Comparison of ENCODE assay signal across 12 mouse cellular contexts in the genomic region with DNA sequence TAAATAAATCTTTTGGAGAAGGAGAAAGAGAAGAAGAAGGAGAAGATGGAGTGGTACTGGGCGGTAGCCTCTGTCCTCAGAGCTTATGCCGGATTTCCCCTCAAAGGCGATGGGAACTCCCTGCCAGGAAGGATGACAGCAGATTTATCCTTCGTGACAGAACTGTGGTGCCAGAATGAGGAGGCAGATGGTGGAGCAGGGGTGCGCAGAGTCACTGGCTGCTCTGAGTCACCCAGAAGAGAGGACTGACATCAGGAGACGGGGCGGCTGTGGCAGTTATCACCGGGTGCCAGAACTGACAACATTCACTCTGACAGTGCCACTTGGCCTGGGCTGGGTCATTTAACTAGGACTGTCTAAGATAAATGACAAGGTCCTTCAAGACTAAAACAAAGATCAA. TPM values are rescaled to one million over a fixed set of nuclear protein-coding genes. Genes with fewer than 3 reads are reported as not detected.
DNase-seq lines count a peak whose midpoint lies in the region; ATAC-seq and TF ChIP-seq lines count a peak whose summit lies in the region.
"Had no signal": no experiment of that assay in that cellular context is flagged by ENCODE, and none has a peak within 500 bp of the region (broad histone marks: within the 10 kb centered on the region; RNA-seq: fewer than 3 reads in every experiment).

No protein-coding gene starts in this region.

- ATAC-seq in forebrain, embryonic 15.5 days (replicated peaks) = no peak
- ATAC-seq in forebrain, embryonic 11.5 days (replicated peaks; ENCODE audit: low FRiP score) = no peak
- ATAC-seq in kidney, embryonic 16.5 days (ENCODE audit: low FRiP score, low TSS enrichment) = no peak
- ATAC-seq in intestine, embryonic 16.5 days = no peak

- H3K9ac ChIP-seq in forebrain, embryonic 15.5 days (replicated peaks) = no peak overlapping the region
- no peak overlapping the region for H3K9ac ChIP-seq in forebrain, embryonic 11.5 days (ENCODE audit: low read length)
- no peak overlapping the region for H3K9ac ChIP-seq in kidney, embryonic 16.5 days (replicated peaks; ENCODE audit: low read length)
- H3K9ac ChIP-seq in intestine, embryonic 16.5 days (ENCODE audit: low read depth, low read length) = no peak overlapping the region

- no peaks in the 10 kb centered on the region for H3K9me3 ChIP-seq in forebrain, embryonic 15.5 days
- no peaks in the 10 kb centered on the region for H3K9me3 ChIP-seq in forebrain, embryonic 11.5 days (ENCODE audit: control insufficient read depth, low read length)
- H3K9me3 ChIP-seq in kidney, embryonic 16.5 days (ENCODE audit: low read length) = no peaks in the 10 kb centered on the region
- H3K9me3 ChIP-seq in intestine, embryonic 16.5 days (ENCODE audit: control insufficient read depth, low read length) = no peaks in the 10 kb centered on the region
- H3K9me3 ChIP-seq: hindbrain, embryonic 10.5 days had no signal

- H3K4me3 ChIP-seq in forebrain, embryonic 15.5 days = no peak overlapping the region
- no peak overlapping the region for H3K4me3 ChIP-seq in forebrain, embryonic 11.5 days (ENCODE audit: low read depth, low read length)
- H3K4me3 ChIP-seq in myocyte = no peak overlapping the region
- H3K4me3 ChIP-seq in kidney, embryonic 16.5 days (ENCODE audit: low read length) = no peak overlapping the region
- no peak overlapping the region for H3K4me3 ChIP-seq in intestine, embryonic 16.5 days (ENCODE audit: low read length)
- H3K4me3 ChIP-seq: hindbrain, embryonic 10.5 days had no signal

- no peak overlapping the region for H3ac ChIP-seq in myocyte (ENCODE audit: control insufficient read depth, insufficient read length)

- H3K27ac ChIP-seq in forebrain, embryonic 15.5 days (replicated peaks) = peak overlapping the region; percentile 75
- H3K27ac ChIP-seq in forebrain, embryonic 11.5 days (ENCODE audit: low read depth, low read length) = no peak overlapping the region
- no peak overlapping the region for H3K27ac ChIP-seq in kidney, embryonic 16.5 days (ENCODE audit: low read length)
- H3K27ac ChIP-seq in intestine, embryonic 16.5 days (ENCODE audit: low read length) = no peak overlapping the region
- H3K27ac ChIP-seq: hindbrain, embryonic 10.5 days; stomach, postnatal 0 days had no signal

- H3K4me2 ChIP-seq in forebrain, embryonic 15.5 days (replicated peaks) = no peak overlapping the region
- no peak overlapping the region for H3K4me2 ChIP-seq in forebrain, embryonic 11.5 days (ENCODE audit: low read depth, low read length, severe bottlenecking)
- peak overlapping the region; percentile 44 for H3K4me2 ChIP-seq in myocyte (ENCODE audit: low read depth)
- H3K4me2 ChIP-seq in kidney, embryonic 16.5 days (replicated peaks; ENCODE audit: low read depth, low read length) = no peak overlapping the region
- no peak overlapping the region for H3K4me2 ChIP-seq in intestine, embryonic 16.5 days (ENCODE audit: low read depth, low read length)

- no peaks in the 10 kb centered on the region for H3K27me3 ChIP-seq in forebrain, embryonic 15.5 days
- H3K27me3 ChIP-seq in forebrain, embryonic 11.5 days (ENCODE audit: control insufficient read depth, insufficient read depth, low read length) = no peaks in the 10 kb centered on the region
- no peaks in the 10 kb centered on the region for H3K27me3 ChIP-seq in myocyte (ENCODE audit: control insufficient read depth, insufficient read depth, insufficient read length)
- peaks cover 19% of the 10 kb centered on the region; the same call in 1 of the 2 replicates for H3K27me3 ChIP-seq in kidney, embryonic 16.5 days (ENCODE audit: insufficient read depth, low read length)
- H3K27me3 ChIP-seq in intestine, embryonic 16.5 days (replicated peaks; ENCODE audit: control insufficient read depth, insufficient read depth, low read length) = peaks cover 12% of the 10 kb centered on the region

- no peak for TF ChIP-seq POLR2A in myocyte (IDR thresholded peaks at IDR 0.05; ENCODE audit: insufficient read length, low read depth)

- peaks cover 41% of the 10 kb centered on the region for H3K4me1 ChIP-seq in forebrain, embryonic 15.5 days
- peaks cover 4% of the 10 kb centered on the region; the same call in 1 of the 2 replicates for H3K4me1 ChIP-seq in forebrain, embryonic 11.5 days (replicated peaks; ENCODE audit: control insufficient read depth, insufficient read depth, low read length)
- H3K4me1 ChIP-seq in kidney, embryonic 16.5 days (ENCODE audit: insufficient read depth, low read length) = peaks cover 22% of the 10 kb centered on the region; the same call in 1 of the 2 replicates
- peaks cover 14% of the 10 kb centered on the region for H3K4me1 ChIP-seq in intestine, embryonic 16.5 days (ENCODE audit: control insufficient read depth, insufficient read depth, low read length)

- no peak for DNase-seq in forebrain, embryonic 11.5 days (ENCODE audit: low spot score)
- peak; percentile 87 for DNase-seq in cerebellum, adult 9-10 months
- peak; percentile 65 to 77 for DNase-seq in layer of hippocampus, postnatal 14 days (ENCODE audit: low spot score in 2 of 2)
- DNase-seq in lung, postnatal 36 days = no peak
- DNase-seq: lung, adult 2 months had no signal

- 68% methylated on average over 8 of the region's 8 CpGs for WGBS in forebrain, embryonic 15.5 days
- WGBS in forebrain, embryonic 11.5 days = 92% methylated on average over 8 of the region's 8 CpGs
- 78% methylated on average over 8 of the region's 8 CpGs for WGBS in kidney, embryonic 16.5 days
- WGBS in intestine, embryonic 16.5 days = 79% methylated on average over 8 of the region's 8 CpGs

- H3K79me2 ChIP-seq in myocyte (ENCODE audit: control insufficient read depth, insufficient read depth) = peaks cover 4% of the 10 kb centered on the region

- H3K36me3 ChIP-seq in forebrain, embryonic 15.5 days = no peaks in the 10 kb centered on the region
- H3K36me3 ChIP-seq in forebrain, embryonic 11.5 days (ENCODE audit: control insufficient read depth, insufficient read depth, low read length) = no peaks in the 10 kb centered on the region
- no peaks in the 10 kb centered on the region for H3K36me3 ChIP-seq in myocyte (ENCODE audit: control insufficient read depth, insufficient read depth)
- H3K36me3 ChIP-seq in kidney, embryonic 16.5 days (ENCODE audit: insufficient read depth, low read length) = no peaks in the 10 kb centered on the region
- H3K36me3 ChIP-seq in intestine, embryonic 16.5 days (ENCODE audit: control insufficient read depth, insufficient read depth, low read length) = no peaks in the 10 kb centered on the region

TF ChIP-seq in myocyte, 11 proteins besides CTCF, POLR2A, EP300 and RAD21:
- TF ChIP-seq SRF (IDR thresholded peaks at IDR 0.05; ENCODE audit: control insufficient read depth, insufficient read length, low read depth) (no peak), CEBPB (IDR thresholded peaks at IDR 0.05; ENCODE audit: insufficient read depth, poor library complexity, severe bottlenecking) (no peak), MYOD1 (IDR thresholded peaks at IDR 0.05; ENCODE audit: control insufficient read depth in 1 of 3, insufficient read length in 2 of 3, low read depth in 2 of 3) (peak in 2 of 3 experiments; percentile 4 to 72), TCF12 (IDR thresholded peaks at IDR 0.05; ENCODE audit: insufficient read depth, poor library complexity, severe bottlenecking) (peak; percentile 12), POLR2AphosphoS2 (IDR thresholded peaks at IDR 0.05; ENCODE audit: insufficient read length, low read depth) (peak; percentile 29), MYOG (IDR thresholded peaks at IDR 0.05; ENCODE audit: control insufficient read depth in 1 of 3, insufficient read depth in 1 of 3, insufficient read length in 2 of 3, low read depth in 2 of 3) (peak in 1 of 3 experiments; percentile 62), MAX (IDR thresholded peaks at IDR 0.05; ENCODE audit: low read depth) (no peak)

RNA-seq across cellular contexts. Expression of gene Serinc2, which starts 8.9 kb away (rescaled TPM):
- polyA plus RNA-seq in forebrain, embryonic 15.5 days (2015; fragmentation: Nextera tagmentation; extraction: Ambion mirVana) = 87.4 and 97.3 TPM in 2 replicates
- polyA plus RNA-seq in forebrain, embryonic 11.5 days (2014; fragmentation: Nextera tagmentation; extraction: Ambion mirVana) = 83.4 and 86.8 TPM in 2 replicates
- 1 to 10 TPM; 7.9 to 9.6 TPM for total RNA-seq in layer of hippocampus, postnatal 14 days (2021)
- polyA plus RNA-seq in myocyte (2012; fragmentation: generic; extraction: Trizol) = 120 TPM
- polyA plus RNA-seq in kidney, embryonic 16.5 days (2015; fragmentation: Nextera tagmentation; extraction: Ambion mirVana) = 58.6 and 65.0 TPM in 2 replicates
- 20.6 and 22.8 TPM in 2 replicates for polyA plus RNA-seq in intestine, embryonic 16.5 days (2015; fragmentation: Nextera tagmentation; extraction: Ambion mirVana)

RNA-seq across cellular contexts. Expression of gene Fabp3, which starts 38.3 kb away (rescaled TPM):
- polyA plus RNA-seq in forebrain, embryonic 15.5 days (2015; fragmentation: Nextera tagmentation; extraction: Ambion mirVana) = 95.6 and 102 TPM in 2 replicates
- 10.7 and 10.9 TPM in 2 replicates for polyA plus RNA-seq in forebrain, embryonic 11.5 days (2014; fragmentation: Nextera tagmentation; extraction: Ambion mirVana)
- total RNA-seq in layer of hippocampus, postnatal 14 days (2021) = 100 to 1,000 TPM; 137 to 138 TPM
- polyA plus RNA-seq in myocyte (2012; fragmentation: generic; extraction: Trizol) = 71.9 TPM
- 136 and 161 TPM in 2 replicates for polyA plus RNA-seq in kidney, embryonic 16.5 days (2015; fragmentation: Nextera tagmentation; extraction: Ambion mirVana)
- 4.0 and 4.5 TPM in 2 replicates for polyA plus RNA-seq in intestine, embryonic 16.5 days (2015; fragmentation: Nextera tagmentation; extraction: Ambion mirVana)

RNA-seq across cellular contexts. Expression of gene Gm10570, which starts 38.4 kb away (rescaled TPM):
- 0.55 and 1.1 TPM in 2 replicates for polyA plus RNA-seq in forebrain, embryonic 15.5 days (2015; fragmentation: Nextera tagmentation; extraction: Ambion mirVana)
- not detected in 2 replicates for polyA plus RNA-seq in forebrain, embryonic 11.5 days (2014; fragmentation: Nextera tagmentation; extraction: Ambion mirVana)
- 1 to 10 TPM; 1.5 to 2.6 TPM for total RNA-seq in layer of hippocampus, postnatal 14 days (2021)
- polyA plus RNA-seq in myocyte (2012; fragmentation: generic; extraction: Trizol) = 0.24 TPM
- 0.57 TPM in 1 of 2 replicates, not detected in the other for polyA plus RNA-seq in kidney, embryonic 16.5 days (2015; fragmentation: Nextera tagmentation; extraction: Ambion mirVana)
- not detected in 2 replicates for polyA plus RNA-seq in intestine, embryonic 16.5 days (2015; fragmentation: Nextera tagmentation; extraction: Ambion mirVana)
- polyA plus RNA-seq: hindbrain, embryonic 10.5 days; lung, adult 2 months; stomach, postnatal 0 days had no signal

RNA-seq across cellular contexts. Expression of gene Gm853, which starts 47.9 kb away (rescaled TPM):
- polyA plus RNA-seq in forebrain, embryonic 15.5 days (2015; fragmentation: Nextera tagmentation; extraction: Ambion mirVana) = 0.15 and 0.34 TPM in 2 replicates
- polyA plus RNA-seq in forebrain, embryonic 11.5 days (2014; fragmentation: Nextera tagmentation; extraction: Ambion mirVana) = 0.39 TPM in 1 of 2 replicates, not detected in the other
- total RNA-seq in layer of hippocampus, postnatal 14 days (2021) = under 1 TPM in 1 of 2 experiments, not detected in 1; 0.46 TPM
- polyA plus RNA-seq in myocyte (2012; fragmentation: generic; extraction: Trizol) = not detected
- 1.2 and 2.6 TPM in 2 replicates for polyA plus RNA-seq in kidney, embryonic 16.5 days (2015; fragmentation: Nextera tagmentation; extraction: Ambion mirVana)
- not detected in 2 replicates for polyA plus RNA-seq in intestine, embryonic 16.5 days (2015; fragmentation: Nextera tagmentation; extraction: Ambion mirVana)
- polyA plus RNA-seq: lung, adult 2 months; neural tube, embryonic 14.5 days; stomach, postnatal 0 days had no signal

Comparison
In these comparisons a context has a peak if more than half of its experiments do, and no peak if none do; other contexts are left out.
1. DNase-seq: peak in cerebellum, adult 9-10 months (single experiment) and layer of hippocampus, postnatal 14 days (2 of 2); none in forebrain, embryonic 11.5 days (single experiment) and lung, postnatal 36 days (single experiment).